Mouse (Mus musculus) E14TG2a.4 (cell line): ENCODE measurements at regions not wholly inside any gene's neighbourhood (a gene's known extent, or its start where the extent isn't known, plus 50 kb on each side); places are given as distances from the start of the nearest gene placed in this dataset.

ENCODE experiments used
- CTCF ChIP-seq: conservative IDR thresholded peaks from 2 replicates; pipeline ENCODE4 v1.5.1; 2014; ENCODE audit warnings: low read length
- NANOG ChIP-seq: IDR thresholded peaks from 2 replicates; pipeline ENCODE4 v1.6.1; 2014; ENCODE audit warnings: borderline replicate concordance, low read length, mixed read lengths
- POU5F1 ChIP-seq: IDR thresholded peaks from 2 replicates; pipeline ENCODE4 v1.6.1; 2014; ENCODE audit warnings: low read length, borderline replicate concordance

DNA sequence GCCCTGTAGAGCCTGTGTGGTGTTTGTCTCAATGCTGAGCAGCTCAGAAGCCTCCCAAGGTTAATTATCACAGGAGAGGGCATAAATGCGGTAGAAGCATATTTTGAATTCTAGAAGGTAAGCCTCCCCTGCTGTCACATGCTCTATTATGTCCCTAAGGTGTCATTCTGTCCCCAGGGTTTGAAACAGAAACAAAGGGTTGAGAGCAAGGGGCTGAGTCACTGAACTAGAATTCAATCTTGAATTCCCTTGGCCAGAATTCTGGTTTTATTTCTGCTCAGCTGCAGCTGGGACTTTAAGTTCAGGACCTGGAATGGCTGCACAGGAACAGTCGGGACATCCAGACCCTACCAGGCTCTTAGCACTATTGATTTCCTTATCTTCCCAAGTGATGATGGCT is 533.2 kb upstream of the Lrrc6 start:
- TF ChIP-seq CTCF (no peak), NANOG (no peak), POU5F1 (no peak)
